Mouse (Mus musculus): ENCODE measurements around the gene Tbc1d10b. TPM values are rescaled to one million over a fixed set of nuclear protein-coding genes. Genes with fewer than 3 reads are reported as not detected.
A peak's percentile ranks its signal among the peaks of the same experiment; 100 is the strongest.

Tbc1d10b gene
- polyA plus RNA-seq, 1 experiment from 2014 or later: 32.9 TPM

DNA sequence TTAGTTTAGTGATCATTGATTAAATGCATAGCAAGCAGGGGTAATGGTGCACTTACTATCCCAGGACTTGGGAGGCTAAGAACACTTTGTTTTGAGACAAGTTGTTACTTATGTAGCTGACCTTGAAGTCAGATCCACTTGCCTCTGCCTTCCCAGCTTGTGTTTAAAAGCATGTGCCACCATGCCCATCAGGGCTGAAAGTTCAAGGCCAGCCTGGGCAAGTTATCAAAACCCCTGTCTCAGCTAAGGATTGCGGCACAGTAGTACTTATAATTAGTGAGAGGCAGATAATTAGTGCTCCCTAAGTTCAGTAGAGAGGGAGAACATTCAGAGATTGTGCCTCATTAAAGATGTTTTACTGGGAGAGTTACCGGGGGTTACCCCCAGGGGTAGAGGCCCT, 26.5 kb upstream of the Tbc1d10b start:
- Histone ChIP-seq H3K27ac (replicated peaks) (no peak overlapping the region), H3K9ac (peak overlapping the region; percentile 98; the same call in 1 of the 2 replicates), H3K36me3 (peaks cover 59% of the 10 kb centered on the region), H3K9me3 (no peaks in the 10 kb centered on the region), H3K4me3 (peak overlapping the region; percentile 64), H3K4me1 (replicated peaks) (peaks cover 50% of the 10 kb centered on the region), H3K4me2 (peak overlapping the region; percentile 89), H3K27me3 (no peaks in the 10 kb centered on the region)
- 89% methylated on average over 2 of the region's 2 CpGs for WGBS
- no peak for ATAC-seq (ENCODE audit: low read depth)

DNA sequence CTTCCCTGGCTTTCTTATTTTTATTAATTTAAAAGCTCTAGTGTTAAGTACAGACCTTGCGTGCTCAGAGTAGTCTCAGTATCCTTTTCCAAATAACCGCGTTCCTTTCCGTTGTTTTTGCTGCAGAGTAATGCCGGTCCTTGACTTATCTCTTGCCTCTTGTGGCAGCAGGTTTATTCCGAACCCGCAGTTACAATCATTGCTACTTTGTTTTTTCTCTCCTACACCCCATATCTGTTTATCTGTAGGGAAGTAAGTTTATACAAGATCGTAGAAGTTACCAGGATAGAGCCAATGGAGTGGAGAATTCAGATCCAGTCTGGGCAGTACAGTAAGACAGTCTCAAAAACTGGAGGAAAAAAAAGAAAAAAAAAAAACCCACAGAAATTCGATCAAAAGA, 25.5 kb upstream of the Tbc1d10b start:
- Histone ChIP-seq H3K36me3 (peaks cover 55% of the 10 kb centered on the region), H3K27ac (replicated peaks) (peak overlapping the region; percentile 99), H3K9me3 (no peaks in the 10 kb centered on the region), H3K9ac (peak overlapping the region; percentile 98), H3K4me3 (peak overlapping the region; percentile 64), H3K4me2 (peak overlapping the region; percentile 89), H3K27me3 (no peaks in the 10 kb centered on the region), H3K4me1 (replicated peaks) (peaks cover 54% of the 10 kb centered on the region)
- WGBS: 3% methylated on average over 9 of the region's 9 CpGs
- ATAC-seq (ENCODE audit: low read depth): no peak

DNA sequence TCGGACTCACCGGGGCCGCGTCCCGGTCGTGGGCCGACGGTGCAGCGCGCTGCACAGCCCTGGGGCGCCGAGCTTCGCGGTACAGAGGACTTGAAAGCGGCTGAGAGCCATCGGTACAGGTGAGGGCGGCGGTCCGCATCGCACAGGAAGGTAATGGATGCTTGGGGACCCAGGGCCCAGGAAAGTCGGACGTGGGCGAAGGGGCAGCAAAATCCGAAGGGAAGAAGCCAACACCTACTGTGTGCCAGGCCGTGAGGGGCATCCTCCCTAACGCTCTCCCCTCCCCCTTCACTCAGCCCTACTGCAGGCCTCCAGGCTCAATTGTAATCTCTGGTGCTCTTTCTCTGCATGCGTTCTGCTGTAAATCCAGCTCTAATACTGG, 25.1 kb upstream of the Tbc1d10b start:
- peaks cover 54% of the 10 kb centered on the region for H3K4me1 ChIP-seq (replicated peaks)
- WGBS: 0% methylated on average over 27 of the region's 27 CpGs
- H3K9ac ChIP-seq: peak overlapping the region; percentile 98

DNA sequence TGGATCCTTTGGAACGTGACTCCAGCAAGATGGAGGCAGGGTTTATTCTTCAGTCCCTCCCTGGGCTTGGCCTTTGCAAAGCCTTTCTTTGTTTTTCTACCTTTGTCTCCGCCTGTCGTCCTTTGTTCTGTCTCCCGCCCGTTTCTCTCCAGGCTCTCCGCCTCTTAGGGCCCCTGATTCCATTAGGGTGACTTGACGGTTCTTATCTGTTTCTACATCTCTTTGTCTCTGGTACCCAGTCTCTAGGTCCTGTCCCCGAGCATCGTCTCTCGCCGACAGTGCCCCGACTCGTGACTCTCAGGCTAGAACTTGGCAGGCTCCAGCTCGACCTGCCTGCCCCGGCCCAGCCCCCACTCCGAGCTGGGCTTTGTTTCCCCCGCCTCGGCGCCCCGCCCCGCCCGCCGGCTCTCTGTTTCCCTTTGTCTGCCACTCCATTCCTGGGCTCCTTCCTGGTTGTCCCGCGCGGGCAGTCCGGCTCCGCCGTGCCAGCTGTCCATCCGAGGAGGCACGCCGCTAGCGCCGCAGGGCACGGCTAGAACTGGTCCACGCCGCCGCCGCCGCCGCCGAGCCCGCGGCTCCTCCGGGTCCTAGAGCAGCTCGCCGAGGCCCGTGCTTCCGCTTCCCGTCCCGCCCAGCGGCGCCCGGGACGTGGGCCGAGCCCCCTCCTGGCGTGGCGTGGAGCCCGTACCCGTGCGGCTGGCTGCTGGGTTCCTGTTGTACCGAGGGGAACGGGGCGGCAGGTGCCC, 24.5 kb upstream of the Tbc1d10b start, which contains the start of the genes Zfp553 and Sept1:
Zfp553 (plus strand) TSS at position 440 of the 746 bp plus-strand sequence.
Sept1 (minus strand) TSS at position 509 of the 746 bp plus-strand sequence.
- Histone ChIP-seq H3K27me3 (no peaks in the 10 kb centered on the region), H3K9me3 (no peaks in the 10 kb centered on the region), H3K4me3 (peak within 1 kb of the TSS; percentile 64), H3K4me1 (replicated peaks) (peaks cover 54% of the 10 kb centered on the region), H3K4me2 (peak within 1 kb of the TSS; percentile 89), H3K36me3 (peaks cover 46% of the 10 kb centered on the region), H3K9ac (peak within 1 kb of the TSS; percentile 98), H3K27ac (replicated peaks) (peak within 1 kb of the TSS; percentile 99)
- WGBS: under 1% methylated on average over 60 of the region's 64 CpGs
- peak; percentile 94 for ATAC-seq (ENCODE audit: low read depth)

More for the DNA sequence above, 25.1 kb upstream of the Tbc1d10b start:
- Histone ChIP-seq H3K4me2 (peak overlapping the region; percentile 89), H3K36me3 (peaks cover 51% of the 10 kb centered on the region), H3K4me3 (peak overlapping the region; percentile 64), H3K27ac (replicated peaks) (peak overlapping the region; percentile 99), H3K27me3 (no peaks in the 10 kb centered on the region), H3K9me3 (no peaks in the 10 kb centered on the region)
- peak; percentile 48 for ATAC-seq (ENCODE audit: low read depth)

- H3K36me3 ChIP-seq: peaks cover 38% of the 10 kb centered on the region
- no peaks in the 10 kb centered on the region for H3K9me3 ChIP-seq
- ATAC-seq (ENCODE audit: low read depth): no peak; the same call in 1 of the 2 replicates
- peak overlapping the region; percentile 89 for H3K4me2 ChIP-seq
- peak overlapping the region; percentile 64 for H3K4me3 ChIP-seq
- peak overlapping the region; percentile 98 for H3K9ac ChIP-seq
- H3K4me1 ChIP-seq (replicated peaks): peaks cover 50% of the 10 kb centered on the region
- H3K27ac ChIP-seq (replicated peaks): peak overlapping the region; percentile 99
- H3K27me3 ChIP-seq: no peaks in the 10 kb centered on the region
- 5% methylated on average over 20 of the region's 20 CpGs for WGBS
Observed at GRCm38 (mm10) chr7:127231826-127232621, 23.8 kb upstream of the Tbc1d10b start.

DNA sequence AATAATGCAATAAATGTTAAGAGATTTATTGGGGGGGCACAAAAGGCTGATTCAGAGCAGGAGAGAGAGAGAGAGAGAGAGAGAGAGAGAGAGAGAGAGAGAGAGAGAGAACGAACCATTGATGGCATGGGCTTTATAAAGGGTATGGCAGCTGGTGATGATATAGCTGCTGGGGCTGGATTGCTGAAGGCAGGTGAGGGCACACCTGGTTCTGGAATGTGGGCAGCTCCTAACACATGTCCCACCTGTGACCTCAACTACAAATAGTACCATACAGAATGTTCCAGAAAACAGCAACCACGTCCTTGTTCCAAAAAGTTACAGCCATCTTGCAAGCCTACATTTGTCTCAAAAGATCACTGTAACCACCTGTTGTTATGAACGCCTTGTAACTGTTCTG, 23.1 kb upstream of the Tbc1d10b start:
- Histone ChIP-seq H3K27ac (replicated peaks) (peak overlapping the region; percentile 99; the same call in 1 of the 2 replicates), H3K27me3 (no peaks in the 10 kb centered on the region), H3K4me2 (peak overlapping the region; percentile 89), H3K9me3 (no peaks in the 10 kb centered on the region), H3K9ac (peak overlapping the region; percentile 98), H3K4me1 (replicated peaks) (peaks cover 45% of the 10 kb centered on the region), H3K4me3 (peak overlapping the region; percentile 64), H3K36me3 (peaks cover 31% of the 10 kb centered on the region)
- no peak for ATAC-seq (ENCODE audit: low read depth)
- 54% methylated on average over 3 of the region's 3 CpGs for WGBS

DNA sequence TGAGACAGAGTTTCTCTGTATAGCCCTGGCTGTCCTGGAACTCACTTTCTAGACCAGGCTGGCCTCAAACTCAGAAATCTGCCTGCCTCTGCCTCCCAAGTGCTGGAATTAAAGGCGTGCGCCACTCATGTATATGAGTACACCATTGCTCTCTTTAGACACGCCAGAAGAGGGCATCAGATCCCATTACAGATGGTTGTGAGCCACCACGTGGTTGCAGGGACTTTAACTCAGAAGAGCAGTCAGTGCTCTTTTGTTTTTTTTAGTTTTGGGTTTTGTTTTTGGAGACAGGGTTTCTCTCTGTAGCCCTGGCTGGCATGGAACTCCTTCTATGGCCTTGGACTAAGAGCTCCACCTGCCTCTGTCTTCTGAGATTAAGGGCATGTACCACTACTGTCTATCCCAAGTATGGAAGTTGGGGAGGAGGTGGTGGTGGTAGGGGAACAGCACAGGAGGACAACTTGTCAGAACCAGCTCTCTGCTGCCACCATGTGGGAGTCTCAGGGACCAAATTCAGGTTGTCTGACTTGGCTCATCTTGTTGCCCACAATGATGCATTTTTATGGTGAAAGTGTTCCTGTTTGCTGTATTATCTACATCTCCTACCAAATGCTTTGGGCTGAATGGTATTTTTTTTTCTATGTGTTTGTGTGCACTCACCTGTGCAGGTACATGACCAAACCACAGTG, 20.5 kb upstream of the Tbc1d10b start:
- Histone ChIP-seq H3K4me3 (no peak overlapping the region), H3K9ac (no peak overlapping the region), H3K27me3 (no peaks in the 10 kb centered on the region), H3K9me3 (no peaks in the 10 kb centered on the region), H3K4me2 (no peak overlapping the region), H3K36me3 (peaks cover 14% of the 10 kb centered on the region), H3K4me1 (replicated peaks) (peaks cover 30% of the 10 kb centered on the region), H3K27ac (replicated peaks) (no peak overlapping the region)
- no peak for ATAC-seq (ENCODE audit: low read depth)
- WGBS: 74% methylated on average over 4 of the region's 4 CpGs

- Histone ChIP-seq H3K4me2 (no peak overlapping the region), H3K27me3 (no peaks in the 10 kb centered on the region), H3K27ac (replicated peaks) (no peak overlapping the region), H3K4me3 (no peak overlapping the region), H3K4me1 (replicated peaks) (peaks cover 11% of the 10 kb centered on the region), H3K36me3 (peaks cover 6% of the 10 kb centered on the region; the same call in 1 of the 2 replicates), H3K9ac (no peak overlapping the region), H3K9me3 (no peaks in the 10 kb centered on the region)
- 91% methylated on average over 11 of the region's 11 CpGs for WGBS
- no peak for ATAC-seq (ENCODE audit: low read depth)
Observed at GRCm38 (mm10) chr7:127225147-127225995, 17.1 kb upstream of the Tbc1d10b start.

DNA sequence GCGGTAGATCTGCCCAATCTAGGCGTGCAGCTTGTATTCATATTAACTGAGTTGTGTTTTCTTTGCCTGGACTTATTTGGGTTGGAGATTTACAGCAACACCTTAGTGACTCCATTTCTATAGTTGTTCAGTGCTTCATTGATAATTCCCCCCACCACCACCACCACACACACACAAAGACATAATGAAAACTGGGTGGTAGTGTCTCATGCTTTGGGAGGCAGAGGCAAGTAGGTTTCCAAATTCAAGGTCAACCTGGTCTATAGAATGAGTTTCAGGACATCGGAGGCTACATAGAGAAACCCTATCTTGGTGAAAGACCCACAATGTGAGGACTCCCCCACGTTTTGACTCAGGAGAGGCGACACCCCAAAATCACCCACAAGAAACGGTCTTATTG, 16.3 kb upstream of the Tbc1d10b start:
- Histone ChIP-seq H3K27ac (replicated peaks) (no peak overlapping the region), H3K27me3 (no peaks in the 10 kb centered on the region), H3K36me3 (peaks cover under 1% of the 10 kb centered on the region; the same call in 1 of the 2 replicates), H3K4me3 (no peak overlapping the region), H3K9ac (no peak overlapping the region), H3K4me2 (no peak overlapping the region), H3K4me1 (replicated peaks) (peaks cover 3% of the 10 kb centered on the region; the same call in 1 of the 2 replicates), H3K9me3 (no peaks in the 10 kb centered on the region)
- 94% methylated on average over 6 of the region's 6 CpGs for WGBS
- no peak for ATAC-seq (ENCODE audit: low read depth)

- Histone ChIP-seq H3K27ac (replicated peaks) (no peak overlapping the region), H3K9me3 (no peaks in the 10 kb centered on the region), H3K9ac (no peak overlapping the region), H3K4me2 (no peak overlapping the region), H3K27me3 (no peaks in the 10 kb centered on the region), H3K4me1 (replicated peaks) (no peaks in the 10 kb centered on the region), H3K4me3 (no peak overlapping the region), H3K36me3 (no peaks in the 10 kb centered on the region)
- ATAC-seq (ENCODE audit: low read depth): no peak
- 90% methylated on average over 6 of the region's 6 CpGs for WGBS
Observed at GRCm38 (mm10) chr7:127223515-127224478, 15.5 kb upstream of the Tbc1d10b start.
